ENCODE assay signal across 18 mouse cellular contexts in genomic region chr15:3490011-3490410, GRCm38 (mm10).
DNase-seq lines count a peak whose midpoint lies in the region; ATAC-seq and TF ChIP-seq lines count a peak whose summit lies in the region.
"Had no signal": no experiment of that assay in that cellular context is flagged by ENCODE, and none has a peak within 500 bp of the region (broad histone marks: within the 10 kb centered on the region; RNA-seq: fewer than 3 reads in every experiment).

No protein-coding gene starts in this region.

- no peak for TF ChIP-seq POLR2A in liver, adult 2 months (IDR thresholded peaks at IDR 0.05; ENCODE audit: extremely low read depth, insufficient read depth, low read length)

- peaks cover 48% of the 10 kb centered on the region for H3K4me1 ChIP-seq in liver, adult 2 months (ENCODE audit: control insufficient read depth, insufficient read depth, low read length)
- H3K4me1 ChIP-seq in lung, embryonic 16.5 days (replicated peaks; ENCODE audit: control insufficient read depth, insufficient read depth, low read length): no peaks in the 10 kb centered on the region
- H3K4me1 ChIP-seq: embryonic facial prominence, embryonic 10.5 days; embryonic facial prominence, embryonic 12.5 days; forebrain, embryonic 13.5 days; forebrain, embryonic 15.5 days had no signal

- no peaks in the 10 kb centered on the region for H3K79me2 ChIP-seq in liver, adult 2 months (ENCODE audit: control insufficient read depth, insufficient read depth, low read length)

- ATAC-seq in lung, embryonic 16.5 days (ENCODE audit: low read depth): peak; percentile 28; the same call in 1 of the 2 replicates
- ATAC-seq: forebrain, embryonic 13.5 days; forebrain, embryonic 15.5 days; forebrain, postnatal 0 days had no signal

- DNase-seq in liver, adult 2 months (ENCODE audit: extremely low read depth, low read depth, low spot score): no peak
- no peak for DNase-seq in liver
- DNase-seq in lung, postnatal 36 days: no peak
- no peak for DNase-seq in left cerebral cortex, postnatal 14 days (ENCODE audit: low spot score in 2 of 2)
- DNase-seq: adrenal gland, adult 2 months; adrenal gland, postnatal 10 days; adrenal gland, postnatal 25 days; cerebellum, adult 11-12 months; cerebellum, adult 2 months; cerebellum, adult 9-10 months; cerebellum, postnatal 10 days; cerebellum, postnatal 25 days; forebrain, postnatal 0 days had no signal

- 83% methylated on average over 2 of the region's 2 CpGs for WGBS in liver, adult 2 months
- 81% methylated on average over 2 of the region's 2 CpGs for WGBS in lung, embryonic 16.5 days

- H3K4me3 ChIP-seq in liver, adult 2 months (ENCODE audit: insufficient read depth, low read depth, low read length): no peak overlapping the region
- H3K4me3 ChIP-seq in lung, embryonic 16.5 days (ENCODE audit: low read length): no peak overlapping the region
- H3K4me3 ChIP-seq: embryonic facial prominence, embryonic 10.5 days; embryonic facial prominence, embryonic 12.5 days; forebrain, embryonic 13.5 days; forebrain, embryonic 15.5 days had no signal

- no peaks in the 10 kb centered on the region for H3K9me3 ChIP-seq in lung, embryonic 16.5 days (ENCODE audit: control insufficient read depth, low read length)
- H3K9me3 ChIP-seq: embryonic facial prominence, embryonic 10.5 days; embryonic facial prominence, embryonic 12.5 days; forebrain, embryonic 13.5 days; forebrain, embryonic 15.5 days had no signal

- intact Hi-C loops in left cerebral cortex, postnatal 14 days (cut with DNase I): no loop called here

- no peak overlapping the region for H3K9ac ChIP-seq in liver, adult 2 months (ENCODE audit: low read depth, low read length)
- no peak overlapping the region for H3K9ac ChIP-seq in lung, embryonic 16.5 days (ENCODE audit: low read length)
- H3K9ac ChIP-seq: embryonic facial prominence, embryonic 12.5 days; forebrain, embryonic 13.5 days; forebrain, embryonic 15.5 days; forebrain, postnatal 0 days had no signal

- peak overlapping the region; percentile 77; the same call in 1 of the 2 replicates for H3K27ac ChIP-seq in liver, adult 2 months (replicated peaks; ENCODE audit: insufficient read depth, low read depth, low read length)
- H3K27ac ChIP-seq in lung, embryonic 16.5 days (ENCODE audit: low read length): no peak overlapping the region
- H3K27ac ChIP-seq: embryonic facial prominence, embryonic 10.5 days; embryonic facial prominence, embryonic 12.5 days; forebrain, embryonic 13.5 days; forebrain, embryonic 15.5 days had no signal

- peaks cover under 1% of the 10 kb centered on the region; the same call in 1 of the 2 replicates for H3K36me3 ChIP-seq in liver, adult 2 months (ENCODE audit: control insufficient read depth, insufficient read depth, low read length)
- H3K36me3 ChIP-seq in lung, embryonic 16.5 days (ENCODE audit: control insufficient read depth, insufficient read depth, low read length): no peaks in the 10 kb centered on the region
- H3K36me3 ChIP-seq: embryonic facial prominence, embryonic 10.5 days; embryonic facial prominence, embryonic 12.5 days; forebrain, embryonic 15.5 days had no signal

- no peak overlapping the region for H3K4me2 ChIP-seq in lung, embryonic 16.5 days (ENCODE audit: low read depth, low read length)
- H3K4me2 ChIP-seq: embryonic facial prominence, embryonic 12.5 days; forebrain, embryonic 13.5 days; forebrain, embryonic 15.5 days had no signal

- no peaks in the 10 kb centered on the region for H3K27me3 ChIP-seq in liver, adult 2 months (ENCODE audit: control insufficient read depth, insufficient read depth, low read length)
- no peaks in the 10 kb centered on the region for H3K27me3 ChIP-seq in lung, embryonic 16.5 days (ENCODE audit: control insufficient read depth, insufficient read depth, low read depth, low read length)
- H3K27me3 ChIP-seq: embryonic facial prominence, embryonic 12.5 days; forebrain, embryonic 13.5 days; forebrain, embryonic 15.5 days had no signal

- TF ChIP-seq CTCF in liver, adult 2 months (IDR thresholded peaks at IDR 0.05; ENCODE audit: low read depth, low read length): no peak
